Mouse (Mus musculus): ENCODE results near the gene Bbox1.

Bbox1 gene

GRCm38 (mm10) chr2:110314509-110315155 lies at the start of gene Bbox1:
Gene Bbox1 (minus strand): TSS chr2:110314560.
- no peak for DNase-seq

- DNase-seq = no peak
Observed at GRCm38 (mm10) chr2:110363855-110364254, 49.5 kb upstream of the Bbox1 start.

GRCm38 (mm10) chr2:110362432-110363283 lies 48.3 kb upstream of the Bbox1 start, which contains the start of gene Fibin:
Gene Fibin (minus strand): TSS chr2:110363183.
- peak; percentile 68 for DNase-seq

- no peak for DNase-seq
Observed at GRCm38 (mm10) chr2:110353302-110353970, 39.1 kb upstream of the Bbox1 start.

- no peak for DNase-seq
Observed at GRCm38 (mm10) chr2:110351843-110352251, 37.5 kb upstream of the Bbox1 start.

- no peak for DNase-seq
Observed at GRCm38 (mm10) chr2:110351406-110351805, 37.0 kb upstream of the Bbox1 start.

GRCm38 (mm10) chr2:110328953-110329352 lies 14.6 kb upstream of the Bbox1 start:
- DNase-seq = no peak

- DNase-seq = no peak
Observed at GRCm38 (mm10) chr2:110319949-110320348, 5.6 kb upstream of the Bbox1 start.

- no peak for DNase-seq
Observed at GRCm38 (mm10) chr2:110319266-110319665, 4.9 kb upstream of the Bbox1 start.

GRCm38 (mm10) chr2:110318719-110319118 lies 4.4 kb upstream of the Bbox1 start:
- DNase-seq = no peak

- no peak for DNase-seq
Observed at GRCm38 (mm10) chr2:110316116-110316883, 1.9 kb upstream of the Bbox1 start.

GRCm38 (mm10) chr2:110314074-110314473 lies 286 bp downstream of the Bbox1 start:
- no peak for DNase-seq

GRCm38 (mm10) chr2:110313305-110313824 lies 995 bp downstream of the Bbox1 start:
- DNase-seq = no peak

GRCm38 (mm10) chr2:110305358-110306283 lies 8.7 kb downstream of the Bbox1 start:
- no peak for DNase-seq

- DNase-seq = no peak
Observed at GRCm38 (mm10) chr2:110302261-110302660, 12.1 kb downstream of the Bbox1 start.

GRCm38 (mm10) chr2:110301314-110301713 lies 13.0 kb downstream of the Bbox1 start:
- DNase-seq = no peak

- no peak for DNase-seq
Observed at GRCm38 (mm10) chr2:110294927-110295326, 19.4 kb downstream of the Bbox1 start.

- no peak for DNase-seq
Observed at GRCm38 (mm10) chr2:110287959-110288358, 26.4 kb downstream of the Bbox1 start.

- DNase-seq = no peak
Observed at GRCm38 (mm10) chr2:110285829-110286504, 28.4 kb downstream of the Bbox1 start.

GRCm38 (mm10) chr2:110275424-110275823 lies 38.9 kb downstream of the Bbox1 start:
- peak; percentile 8 for DNase-seq

GRCm38 (mm10) chr2:110274160-110274559 lies 40.2 kb downstream of the Bbox1 start:
- no peak for DNase-seq

All from right cerebral cortex, postnatal 25 days (tissue).